Mouse (Mus musculus) CH12.LX (cell line): Measurements from ENCODE around the gene Smim10l2a.

Source experiments
- CTCF ChIP-seq, 2 experiments: IDR thresholded peaks in 1 of 2; conservative IDR thresholded peaks in 1 of 2; 2 replicates each; pipeline ENCODE4 v1.5.1; 2011 to 2012; ENCODE audit warnings: low read depth in 2 of 2, low read length in 2 of 2, improper control_type of control experiment in 1 of 2, inconsistent platforms in 1 of 2, mild to moderate bottlenecking in 1 of 2, moderate library complexity in 1 of 2
- E2F4 ChIP-seq: IDR thresholded peaks from 2 replicates; pipeline ENCODE4 v1.6.1; 2011; ENCODE audit warnings: low read depth, low read length, improper control_type of control experiment; ENCODE audit not compliant: insufficient replicate concordance
- GABPA ChIP-seq: IDR thresholded peaks from 2 replicates; pipeline ENCODE4 v1.6.1; 2012; ENCODE audit warnings: low read depth, low read length, improper control_type of control experiment, inconsistent platforms; ENCODE audit not compliant: insufficient replicate concordance
- MAX ChIP-seq: IDR thresholded peaks from 2 replicates; pipeline ENCODE4 v1.6.1; 2011; ENCODE audit warnings: low read length, improper control_type of control experiment
- MEF2A ChIP-seq: IDR thresholded peaks from 2 replicates; pipeline ENCODE4 v1.6.1; 2014; ENCODE audit warnings: low read depth, mild to moderate bottlenecking, inconsistent platforms, low read length, improper control_type of control experiment, borderline replicate concordance
- POLR2AphosphoS2 ChIP-seq: IDR thresholded peaks from 2 replicates; pipeline ENCODE4 v1.6.1; 2011; ENCODE audit warnings: low read depth, low read length, improper control_type of control experiment
- TBP ChIP-seq: conservative IDR thresholded peaks from 2 replicates; pipeline ENCODE4 v1.6.1; 2011; ENCODE audit warnings: low read depth, low read length, improper control_type of control experiment

DNA sequence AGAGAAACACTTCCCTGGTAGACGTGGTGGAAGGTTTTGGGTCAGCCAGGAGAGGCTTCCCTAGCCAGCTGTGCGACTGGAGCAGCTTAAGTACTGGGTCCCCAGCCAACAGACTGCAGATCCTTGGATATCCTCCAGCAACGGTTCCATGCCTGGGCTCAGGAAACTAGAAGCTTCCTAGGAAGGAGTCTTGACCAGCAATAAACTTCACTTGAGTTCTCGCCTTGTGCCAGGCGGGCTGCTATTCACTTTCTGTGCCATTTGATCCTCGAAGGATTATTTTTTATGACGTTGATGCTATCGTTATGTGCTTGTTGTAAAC, 27.5 kb upstream of the Smim10l2a start:
- TF ChIP-seq CTCF (conservative IDR thresholded peaks at IDR 0.05 in 1 of 2, IDR thresholded peaks at IDR 0.05 in 1 of 2; ENCODE audit: low read depth in 2 of 2, low read length in 2 of 2) (no peak), POLR2AphosphoS2 (no peak), MAX (no peak), MEF2A (no peak), TBP (no peak), E2F4 (no peak), GABPA (no peak)
